ENCODE assay signal across 12 mouse cellular contexts in the genomic region with DNA sequence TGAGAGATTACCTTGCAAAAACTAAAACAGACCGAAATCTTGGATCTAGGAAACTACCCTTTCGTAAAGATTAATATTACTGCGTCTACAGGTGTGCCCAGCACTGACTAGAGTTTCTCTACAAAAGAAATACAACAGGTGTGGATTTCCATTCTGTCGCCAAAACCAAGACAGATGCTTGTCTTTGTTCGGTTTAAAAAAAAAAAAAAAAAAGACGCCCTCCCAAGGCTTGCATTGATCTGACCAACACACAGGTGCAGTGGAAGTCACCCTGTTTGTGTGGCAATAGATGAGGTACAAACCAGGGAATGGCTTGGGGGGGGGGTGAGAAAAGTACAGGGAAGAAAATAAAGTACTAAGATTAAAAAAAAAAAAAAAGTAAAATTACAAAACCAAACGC. TPM values are rescaled to one million over a fixed set of nuclear protein-coding genes. Genes with fewer than 3 reads are reported as not detected.
DNase-seq lines count a peak whose midpoint lies in the region; ATAC-seq and TF ChIP-seq lines count a peak whose summit lies in the region.
"Had no signal": no experiment of that assay in that cellular context is flagged by ENCODE, and none has a peak within 500 bp of the region (broad histone marks: within the 10 kb centered on the region; RNA-seq: fewer than 3 reads in every experiment).

No protein-coding gene starts in this region.

- peak overlapping the region; percentile 91 for H3K4me2 ChIP-seq in forebrain, embryonic 13.5 days
- H3K4me2 ChIP-seq in limb, embryonic 12.5 days: peak overlapping the region; percentile 83
- H3K4me2 ChIP-seq in neural tube, embryonic 13.5 days: peak overlapping the region; percentile 89

- intact Hi-C loops in left cerebral cortex, postnatal 4 days (cut with DNase I): no loop called here
- intact Hi-C loops in gastrocnemius, postnatal 36 days (cut with DNase I): no loop called here

- H3K27me3 ChIP-seq in forebrain, embryonic 13.5 days: no peaks in the 10 kb centered on the region
- H3K27me3 ChIP-seq in limb, embryonic 12.5 days: no peaks in the 10 kb centered on the region
- H3K27me3 ChIP-seq in neural tube, embryonic 13.5 days: no peaks in the 10 kb centered on the region

- H3K4me1 ChIP-seq in forebrain, embryonic 13.5 days: peaks cover 54% of the 10 kb centered on the region
- H3K4me1 ChIP-seq in limb, embryonic 12.5 days (replicated peaks): peaks cover 44% of the 10 kb centered on the region
- H3K4me1 ChIP-seq in neural tube, embryonic 13.5 days (replicated peaks): peaks cover 70% of the 10 kb centered on the region

- no peaks in the 10 kb centered on the region for H3K9me3 ChIP-seq in forebrain, embryonic 13.5 days (replicated peaks)
- H3K9me3 ChIP-seq in limb, embryonic 12.5 days: no peaks in the 10 kb centered on the region
- H3K9me3 ChIP-seq in neural tube, embryonic 13.5 days: no peaks in the 10 kb centered on the region

- TF ChIP-seq CTCF in layer of hippocampus, adult 2 months (conservative IDR thresholded peaks at IDR 0.05): no peak

- H3K4me3 ChIP-seq in layer of hippocampus, adult 2 months: peak overlapping the region; percentile 33
- H3K4me3 ChIP-seq in forebrain, embryonic 13.5 days: peak overlapping the region; percentile 94
- H3K4me3 ChIP-seq in limb, embryonic 12.5 days (replicated peaks): no peak overlapping the region
- peak overlapping the region; percentile 92 for H3K4me3 ChIP-seq in neural tube, embryonic 13.5 days
- H3K4me3 ChIP-seq: left cerebral cortex, adult 2 months had no signal

- no peak for DNase-seq in layer of hippocampus, adult 2 months (ENCODE audit: low spot score in 2 of 2)
- DNase-seq in layer of hippocampus, adult 9-11 months: no peak
- DNase-seq in cerebellum, adult 18-20 months: no peak
- no peak for DNase-seq in left cerebral cortex, postnatal 4 days
- no peak for DNase-seq in gastrocnemius, postnatal 36 days
- DNase-seq: cerebellum, postnatal 36 days; lung, postnatal 10 days had no signal

- no peak for ATAC-seq in forebrain, embryonic 13.5 days
- no peak for ATAC-seq in limb, embryonic 12.5 days (ENCODE audit: insufficient number of reproducible peaks, insufficient read depth, low FRiP score, low TSS enrichment, low read depth)
- no peak for ATAC-seq in neural tube, embryonic 13.5 days (ENCODE audit: low read depth)
- ATAC-seq: intestine, embryonic 16.5 days had no signal

- peak overlapping the region; percentile 99; the same call in 1 of the 2 replicates for H3K9ac ChIP-seq in forebrain, embryonic 13.5 days
- H3K9ac ChIP-seq in limb, embryonic 12.5 days (replicated peaks): no peak overlapping the region
- peak overlapping the region; percentile 31; the same call in 1 of the 2 replicates for H3K9ac ChIP-seq in neural tube, embryonic 13.5 days

- WGBS in forebrain, embryonic 13.5 days: 59% methylated on average over 7 of the region's 7 CpGs
- WGBS in limb, embryonic 12.5 days: 67% methylated on average over 7 of the region's 7 CpGs
- 59% methylated on average over 7 of the region's 7 CpGs for WGBS in neural tube, embryonic 13.5 days

- H3K36me3 ChIP-seq in forebrain, embryonic 13.5 days (ENCODE audit: poor library complexity, severe bottlenecking): peaks cover 35% of the 10 kb centered on the region
- peaks cover 33% of the 10 kb centered on the region for H3K36me3 ChIP-seq in limb, embryonic 12.5 days
- H3K36me3 ChIP-seq in neural tube, embryonic 13.5 days: peaks cover 34% of the 10 kb centered on the region

- H3K27ac ChIP-seq in layer of hippocampus, adult 2 months: no peak overlapping the region
- no peak overlapping the region for H3K27ac ChIP-seq in forebrain, embryonic 13.5 days
- no peak overlapping the region for H3K27ac ChIP-seq in limb, embryonic 12.5 days
- H3K27ac ChIP-seq in neural tube, embryonic 13.5 days (replicated peaks): no peak overlapping the region
- H3K27ac ChIP-seq: left cerebral cortex, adult 2 months had no signal

RNA-seq across cellular contexts. Expression of gene Msi2, which starts 4.2 kb away (rescaled TPM):
- total RNA-seq in layer of hippocampus, adult 2 months (2021): 100 to 1,000 TPM; 103 to 114 TPM
- polyA plus RNA-seq in forebrain, embryonic 13.5 days (2015; fragmentation: Nextera tagmentation; extraction: Ambion mirVana): 31.5 and 36.5 TPM in 2 replicates
- 16.8 and 24.0 TPM in 2 replicates for polyA plus RNA-seq in limb, embryonic 12.5 days (2016; fragmentation: Nextera tagmentation; extraction: Ambion mirVana)
- 20.9 and 21.7 TPM in 2 replicates for polyA plus RNA-seq in neural tube, embryonic 13.5 days (2015; fragmentation: Nextera tagmentation; extraction: Ambion mirVana)
- 10 to 100 TPM; 75.8 to 90.1 TPM for total RNA-seq in left cerebral cortex, postnatal 4 days (2021)
- 100 to 1,000 TPM; 178 to 179 TPM for total RNA-seq in gastrocnemius, postnatal 36 days (2021)
